Mouse (Mus musculus) intestine, embryonic 14.5 days (tissue): ENCODE measurements at regions not wholly inside any gene's neighbourhood (a gene's known extent, or its start where the extent isn't known, plus 50 kb on each side); places are given as distances from the start of the nearest gene placed in this dataset.

ENCODE experiments used
- ATAC-seq: fragments of 200-750 bp; cut with Nextera tagmentation; replicated peaks from 2 replicates; pipeline ENCODE4 v1.8.0; 2017; ENCODE audit warnings: low read depth, moderate number of reproducible peaks, moderate TSS enrichment, moderate library complexity; ENCODE audit not compliant: low FRiP score, low TSS enrichment
- DNase-seq: peaks from one replicate; pipeline ENCODE4 v3.0.0-alpha.2; 2018; ENCODE audit warnings: low spot score
- H3K27ac ChIP-seq: fragments of 300-500 bp; sonication (generic); 2 replicates; pipeline ENCODE4 v1.5.1; 2014; ENCODE audit warnings: low read depth, mild to moderate bottlenecking, control low read depth
- H3K27me3 ChIP-seq: fragments of 300-500 bp; sonication (generic); replicated peaks from 2 replicates; pipeline ENCODE4 v1.6.1; 2014; ENCODE audit warnings: low read length, control low read depth; ENCODE audit not compliant: control insufficient read depth, insufficient read depth
- H3K36me3 ChIP-seq: fragments of 300-500 bp; sonication (generic); 2 replicates; pipeline ENCODE4 v1.6.1; 2014; ENCODE audit warnings: low read length, control low read depth; ENCODE audit not compliant: control insufficient read depth, insufficient read depth
- H3K4me1 ChIP-seq: fragments of 300-500 bp; sonication (generic); replicated peaks from 2 replicates; pipeline ENCODE4 v1.6.1; 2014; ENCODE audit warnings: low read length, control low read depth, mixed read lengths; ENCODE audit not compliant: control insufficient read depth, insufficient read depth
- H3K4me2 ChIP-seq: fragments of 300-500 bp; sonication (generic); 2 replicates; pipeline ENCODE4 v1.6.1; 2014; ENCODE audit warnings: low read length
- H3K4me3 ChIP-seq: fragments of 300-500 bp; sonication (generic); 2 replicates; pipeline ENCODE4 v1.5.1; 2014; ENCODE audit warnings: low read depth, low read length, control low read depth, mixed read lengths
- H3K9ac ChIP-seq: fragments of 300-500 bp; sonication (generic); 2 replicates; pipeline ENCODE4 v1.6.1; 2014; ENCODE audit warnings: mild to moderate bottlenecking, low read length
- H3K9me3 ChIP-seq: fragments of 300-500 bp; sonication (generic); 2 replicates; pipeline ENCODE4 v1.6.1; 2016; ENCODE audit warnings: low read length, control low read depth; ENCODE audit not compliant: control insufficient read depth
- WGBS: fragments of 180-500 bp; shearing (Covaris S2); extraction: QIAGEN DNeasy Blood & Tissue Kit; methylation state at CpG from one replicate; pipeline ENCODE4 v1.1.7; 2014; 5-methylcytosine and 5-hydroxymethylcytosine counted together

DNA sequence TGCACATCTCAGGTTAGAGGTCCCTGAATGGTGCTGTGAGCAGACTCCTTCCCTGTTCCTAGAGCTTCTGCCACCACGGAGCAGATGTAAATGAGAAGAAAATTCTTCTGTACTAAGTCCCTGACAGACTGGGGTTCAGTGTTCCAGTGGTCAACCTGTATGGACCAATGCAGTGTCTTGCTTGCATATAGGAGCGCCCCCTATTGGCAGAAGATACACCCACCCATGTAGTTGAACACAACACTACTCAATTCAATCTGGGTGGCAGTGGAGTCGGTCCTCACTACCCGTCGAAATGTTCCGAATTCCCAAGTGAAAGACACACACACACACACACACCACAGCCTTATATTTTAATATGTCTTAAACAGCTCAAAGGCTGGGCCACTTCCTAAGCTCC lies 94.6 kb downstream of the Psmg1 start:
- no peak overlapping the region for H3K9ac ChIP-seq
- WGBS: 76% methylated on average over 6 of the region's 6 CpGs
- H3K27me3 ChIP-seq: no peaks in the 10 kb centered on the region
- H3K4me2 ChIP-seq: no peak overlapping the region
- H3K36me3 ChIP-seq: no peaks in the 10 kb centered on the region
- DNase-seq: no peak
- no peaks in the 10 kb centered on the region; the same call in 1 of the 2 replicates for H3K4me1 ChIP-seq
- no peak for ATAC-seq
- no peak overlapping the region for H3K27ac ChIP-seq
- no peak overlapping the region for H3K4me3 ChIP-seq
- H3K9me3 ChIP-seq: no peaks in the 10 kb centered on the region

DNA sequence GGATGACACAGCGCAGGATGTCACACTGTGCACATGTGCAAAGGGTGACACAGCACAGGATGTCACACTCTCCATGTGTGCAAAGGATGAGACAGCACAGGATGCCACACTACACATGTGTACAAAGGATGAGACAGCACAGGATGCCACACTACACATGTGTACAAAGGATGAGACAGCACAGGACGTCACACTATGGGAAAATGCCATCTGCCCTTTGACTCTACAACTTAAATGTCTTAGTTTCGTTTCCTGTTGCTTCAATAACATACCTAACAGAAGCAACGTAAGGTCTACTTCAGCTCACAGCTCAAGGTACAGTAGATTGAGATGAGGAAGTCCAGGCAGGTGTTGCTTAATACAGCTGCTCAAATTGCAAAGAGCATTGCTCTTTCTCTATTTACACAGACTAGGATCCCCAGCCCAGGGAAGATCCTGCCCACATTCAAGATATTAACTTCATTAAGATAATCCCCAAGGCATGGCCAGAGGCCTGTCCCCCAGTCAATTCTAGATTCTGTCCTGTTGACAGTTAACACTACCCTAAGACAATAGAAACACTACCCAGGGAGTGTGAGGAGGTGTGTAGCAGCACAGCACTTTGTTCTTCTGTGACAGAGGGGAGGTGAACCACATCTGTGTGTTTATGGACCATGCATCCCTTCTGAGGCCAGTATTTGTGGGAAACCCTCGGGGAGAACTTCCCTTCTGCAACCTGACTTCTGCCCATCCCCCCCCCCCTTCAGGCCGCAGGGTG lies 97.0 kb downstream of the Psmg1 start:
- H3K36me3 ChIP-seq: no peaks in the 10 kb centered on the region
- H3K27me3 ChIP-seq: no peaks in the 10 kb centered on the region
- no peak overlapping the region for H3K9ac ChIP-seq
- H3K4me2 ChIP-seq: no peak overlapping the region
- H3K4me1 ChIP-seq: no peaks in the 10 kb centered on the region; the same call in 1 of the 2 replicates
- DNase-seq (no peak), ATAC-seq (no peak)
- H3K4me3 ChIP-seq: no peak overlapping the region
- no peak overlapping the region for H3K27ac ChIP-seq
- H3K9me3 ChIP-seq: no peaks in the 10 kb centered on the region
- whole genome bisulfite sequencing: 56% methylated on average over 6 of the region's 6 CpGs

DNA sequence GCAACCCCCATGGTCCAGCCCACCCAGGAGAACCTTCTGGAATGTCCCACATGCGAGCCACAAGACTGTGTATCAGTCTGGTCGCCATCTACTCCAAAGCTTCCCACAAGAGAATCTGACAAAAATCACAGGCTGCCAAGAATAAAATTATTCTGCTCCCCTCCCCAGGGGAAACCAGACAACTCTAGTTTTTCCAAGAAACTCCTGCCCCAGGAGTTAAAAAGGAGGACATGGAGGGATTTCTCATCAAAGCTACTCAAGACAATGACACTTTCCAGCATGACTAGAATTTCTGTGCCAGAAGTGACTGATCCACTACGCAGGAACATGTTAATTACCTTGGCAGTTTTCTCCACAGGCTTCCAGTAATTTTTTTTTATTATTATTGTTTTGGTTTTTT lies 98.4 kb downstream of the Psmg1 start:
- no peak overlapping the region for H3K4me3 ChIP-seq
- no peaks in the 10 kb centered on the region for H3K9me3 ChIP-seq
- no peak overlapping the region for H3K27ac ChIP-seq
- no peak overlapping the region for H3K9ac ChIP-seq
- no peaks in the 10 kb centered on the region for H3K36me3 ChIP-seq
- no peaks in the 10 kb centered on the region; the same call in 1 of the 2 replicates for H3K4me1 ChIP-seq
- no peaks in the 10 kb centered on the region for H3K27me3 ChIP-seq
- WGBS: 78% methylated on average over 3 of the region's 3 CpGs
- no peak overlapping the region for H3K4me2 ChIP-seq
- DNase-seq: no peak
- ATAC-seq: no peak

DNA sequence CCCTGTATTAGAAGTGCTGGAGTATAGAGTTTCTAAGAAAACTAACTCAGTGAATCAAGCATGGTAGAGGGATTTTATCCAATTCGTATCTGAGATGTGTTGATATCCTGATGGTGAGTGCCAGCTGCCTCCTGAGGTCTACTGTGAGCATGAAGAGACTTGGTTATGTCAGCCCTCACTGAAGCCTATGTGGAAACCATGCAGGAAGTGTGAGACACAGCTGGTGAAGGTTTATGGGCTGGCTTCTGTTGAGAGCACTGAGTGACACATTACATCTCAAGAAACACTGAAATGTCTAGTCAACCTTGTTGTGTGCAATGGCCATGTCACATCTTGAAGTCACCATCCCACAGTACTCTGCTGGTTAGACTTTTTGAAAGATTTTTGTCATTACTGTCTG lies 104.6 kb downstream of the Psmg1 start:
- H3K27me3 ChIP-seq: no peaks in the 10 kb centered on the region
- no peak for DNase-seq

DNA sequence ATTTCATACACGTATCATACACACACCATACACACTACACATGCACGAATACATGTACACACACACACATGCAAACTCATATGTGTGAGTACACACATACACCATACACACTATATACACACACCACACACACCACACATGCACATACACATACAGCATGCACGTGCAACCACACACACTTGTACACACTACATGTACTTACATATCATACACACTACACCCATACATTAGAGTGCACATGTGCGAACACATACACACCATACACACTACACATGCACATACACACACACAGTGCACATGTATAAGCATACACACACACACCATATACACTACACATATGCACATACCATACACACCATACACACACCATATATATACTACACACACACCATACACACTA lies 117.5 kb downstream of the Psmg1 start:
- ATAC-seq: no peak
- DNase-seq: no peak
- Histone ChIP-seq H3K27ac (no peak overlapping the region), H3K4me2 (no peak overlapping the region), H3K9ac (no peak overlapping the region), H3K36me3 (no peaks in the 10 kb centered on the region), H3K4me1 (no peaks in the 10 kb centered on the region), H3K9me3 (no peaks in the 10 kb centered on the region), H3K27me3 (no peaks in the 10 kb centered on the region), H3K4me3 (no peak overlapping the region)
- 95% methylated on average over 4 of the region's 4 CpGs for WGBS

More for the DNA sequence above, 104.6 kb downstream of the Psmg1 start:
- H3K4me1 ChIP-seq: no peaks in the 10 kb centered on the region
- no peak for ATAC-seq
- WGBS: 78% methylated on average over 1 of the region's 1 CpGs
- H3K4me3 ChIP-seq: no peak overlapping the region
- H3K36me3 ChIP-seq: no peaks in the 10 kb centered on the region
- H3K27ac ChIP-seq: no peak overlapping the region
- no peak overlapping the region for H3K9ac ChIP-seq
- no peak overlapping the region for H3K4me2 ChIP-seq
- no peaks in the 10 kb centered on the region for H3K9me3 ChIP-seq

DNA sequence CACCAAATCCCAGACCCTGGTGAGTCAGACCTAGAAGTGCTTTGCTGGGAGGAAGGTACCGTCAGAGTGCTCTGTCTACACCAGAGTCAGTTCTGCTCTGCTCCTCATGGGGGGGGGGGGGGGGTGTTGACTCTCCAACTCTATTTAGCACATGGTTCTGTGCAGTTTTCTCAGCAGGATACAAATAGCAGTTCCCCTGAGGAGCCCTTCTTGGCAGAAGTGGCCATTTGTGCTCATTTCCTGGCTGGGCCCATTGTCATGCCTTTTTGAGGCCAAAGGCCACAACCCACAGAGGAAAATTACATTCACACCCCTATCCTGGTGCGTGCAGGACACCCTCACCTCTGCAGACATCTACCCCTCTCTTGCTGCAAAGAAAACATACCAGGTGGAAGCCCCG lies 118.3 kb downstream of the Psmg1 start:
- ATAC-seq: no peak
- 64% methylated on average over 3 of the region's 3 CpGs for WGBS

DNA sequence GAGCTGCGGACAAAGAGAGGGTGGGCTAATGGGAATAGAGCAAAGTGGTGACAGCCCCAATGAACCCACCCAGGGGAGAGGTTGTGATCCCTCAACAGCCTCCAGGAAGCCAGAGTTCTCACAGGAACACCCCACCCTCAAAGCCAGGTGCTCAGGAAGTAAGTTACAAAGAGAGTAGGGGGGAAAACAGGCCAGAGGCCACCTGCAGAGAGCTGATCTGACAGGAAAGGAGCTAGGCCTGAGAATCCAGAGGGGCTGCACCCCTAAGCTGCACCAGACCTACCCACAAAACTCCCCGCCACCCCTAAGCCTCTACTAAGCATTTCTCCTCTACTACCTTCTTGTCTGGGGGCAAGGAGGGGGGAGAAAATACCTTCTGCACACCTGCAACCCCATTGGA lies 120.5 kb downstream of the Psmg1 start:
- Histone ChIP-seq H3K9me3 (no peaks in the 10 kb centered on the region), H3K9ac (no peak overlapping the region), H3K4me1 (no peaks in the 10 kb centered on the region), H3K27me3 (no peaks in the 10 kb centered on the region), H3K27ac (no peak overlapping the region), H3K36me3 (no peaks in the 10 kb centered on the region), H3K4me3 (no peak overlapping the region), H3K4me2 (no peak overlapping the region)
- DNase-seq (no peak), ATAC-seq (no peak)
- WGBS: 46% methylated on average over 1 of the region's 2 CpGs

More for the DNA sequence above, 118.3 kb downstream of the Psmg1 start:
- H3K4me3 ChIP-seq: no peak overlapping the region
- no peak for DNase-seq
- no peaks in the 10 kb centered on the region for H3K27me3 ChIP-seq
- no peaks in the 10 kb centered on the region for H3K9me3 ChIP-seq
- no peaks in the 10 kb centered on the region for H3K4me1 ChIP-seq
- no peak overlapping the region for H3K27ac ChIP-seq
- H3K36me3 ChIP-seq: no peaks in the 10 kb centered on the region
- no peak overlapping the region for H3K9ac ChIP-seq
- no peak overlapping the region for H3K4me2 ChIP-seq

DNA sequence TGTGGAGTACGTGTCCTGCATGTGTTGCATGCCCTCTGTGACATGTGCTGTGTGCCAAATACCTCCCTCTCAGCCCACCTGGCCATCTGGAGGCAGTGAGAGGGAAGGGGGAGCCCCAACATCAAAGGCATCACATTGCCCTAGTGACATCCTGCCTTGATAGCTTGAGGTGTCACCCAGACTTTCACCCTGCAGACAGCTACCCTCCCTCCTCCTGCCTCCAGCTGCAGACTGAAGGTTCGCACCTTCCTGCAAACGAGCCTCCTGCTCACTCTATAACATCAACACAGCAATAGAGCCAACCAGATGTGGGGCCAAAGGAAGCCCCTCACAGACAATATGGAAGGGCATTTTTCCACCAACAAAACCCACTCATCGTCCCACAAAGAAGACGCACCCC lies 121.3 kb downstream of the Psmg1 start:
- Histone ChIP-seq H3K9me3 (no peaks in the 10 kb centered on the region), H3K36me3 (no peaks in the 10 kb centered on the region), H3K4me3 (no peak overlapping the region), H3K4me1 (no peaks in the 10 kb centered on the region), H3K27ac (no peak overlapping the region), H3K9ac (no peak overlapping the region), H3K4me2 (no peak overlapping the region), H3K27me3 (no peaks in the 10 kb centered on the region)
- no peak for ATAC-seq
- DNase-seq: no peak
- WGBS: 40% methylated on average over 5 of the region's 5 CpGs

DNA sequence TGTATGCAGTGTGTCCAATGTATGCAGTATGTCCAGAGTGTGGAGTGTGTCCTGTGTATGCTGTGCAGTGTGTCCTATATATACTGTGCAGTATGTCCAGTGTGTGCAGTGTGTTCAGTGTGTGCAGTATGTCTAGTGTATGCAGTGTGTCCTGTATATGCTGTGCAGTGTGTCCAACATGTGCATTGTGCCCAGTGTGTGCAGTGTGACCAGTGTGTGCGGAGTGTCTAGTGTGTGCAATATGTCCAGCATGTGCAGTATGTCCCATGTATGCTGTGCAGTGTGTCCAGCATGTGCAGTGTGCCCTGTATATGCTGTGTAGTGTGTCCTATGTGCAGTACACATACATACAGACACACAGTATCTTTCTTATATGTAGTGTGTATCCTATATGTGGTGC lies 121.9 kb downstream of the Psmg1 start:
- Histone ChIP-seq H3K4me3 (no peak overlapping the region), H3K27ac (no peak overlapping the region), H3K9ac (no peak overlapping the region), H3K4me2 (no peak overlapping the region), H3K9me3 (no peaks in the 10 kb centered on the region), H3K4me1 (no peaks in the 10 kb centered on the region), H3K36me3 (no peaks in the 10 kb centered on the region), H3K27me3 (no peaks in the 10 kb centered on the region)
- WGBS: 100% methylated on average over 1 of the region's 1 CpGs
- no peak for DNase-seq
- no peak for ATAC-seq
